Mouse (Mus musculus): ENCODE measurements around the gene Tedc1. TPM values are rescaled to one million over a fixed set of nuclear protein-coding genes. Genes with fewer than 3 reads are reported as not detected.
A peak's percentile ranks its signal among the peaks of the same experiment; 100 is the strongest.

Gene Tedc1
- polyA plus RNA-seq, 1 experiment from 2014 or later = 38.2 TPM

GRCm38 (mm10) chr12:113130732-113131131 lies 25.5 kb upstream of the Tedc1 start:
- H3K4me1 ChIP-seq (ENCODE audit: insufficient read depth, low read length) = no peaks in the 10 kb centered on the region
- H3K9ac ChIP-seq (replicated peaks; ENCODE audit: low read length) = no peak overlapping the region
- H3K27ac ChIP-seq (ENCODE audit: low read length) = no peak overlapping the region
- no peaks in the 10 kb centered on the region for H3K27me3 ChIP-seq (ENCODE audit: insufficient read depth, low read length)
- H3K4me3 ChIP-seq (ENCODE audit: low read length) = no peak overlapping the region
- H3K9me3 ChIP-seq (ENCODE audit: low read length) = no peaks in the 10 kb centered on the region
- H3K4me2 ChIP-seq (replicated peaks; ENCODE audit: low read depth, low read length) = no peak overlapping the region
- ATAC-seq (ENCODE audit: low FRiP score, low TSS enrichment) = no peak
- 96% methylated on average over 8 of the region's 8 CpGs for WGBS
- peaks cover 100% of the 10 kb centered on the region for H3K36me3 ChIP-seq (ENCODE audit: insufficient read depth, low read length)

- Histone ChIP-seq H3K27ac (ENCODE audit: low read length) (no peak overlapping the region), H3K36me3 (ENCODE audit: insufficient read depth, low read length) (peaks cover 100% of the 10 kb centered on the region), H3K27me3 (ENCODE audit: insufficient read depth, low read length) (no peaks in the 10 kb centered on the region), H3K4me1 (ENCODE audit: insufficient read depth, low read length) (no peaks in the 10 kb centered on the region), H3K9me3 (ENCODE audit: low read length) (no peaks in the 10 kb centered on the region), H3K4me3 (ENCODE audit: low read length) (no peak overlapping the region), H3K9ac (replicated peaks; ENCODE audit: low read length) (no peak overlapping the region), H3K4me2 (replicated peaks; ENCODE audit: low read depth, low read length) (no peak overlapping the region)
- no peak for ATAC-seq (ENCODE audit: low FRiP score, low TSS enrichment)
- 96% methylated on average over 14 of the region's 14 CpGs for WGBS
Measured at GRCm38 (mm10) chr12:113131601-113132000, 24.6 kb upstream of the Tedc1 start.

- Histone ChIP-seq H3K4me3 (ENCODE audit: low read length) (no peak overlapping the region), H3K9me3 (ENCODE audit: low read length) (no peaks in the 10 kb centered on the region), H3K27me3 (ENCODE audit: insufficient read depth, low read length) (no peaks in the 10 kb centered on the region), H3K36me3 (ENCODE audit: insufficient read depth, low read length) (peaks cover 100% of the 10 kb centered on the region), H3K9ac (replicated peaks; ENCODE audit: low read length) (no peak overlapping the region), H3K4me2 (replicated peaks; ENCODE audit: low read depth, low read length) (no peak overlapping the region), H3K27ac (ENCODE audit: low read length) (no peak overlapping the region), H3K4me1 (ENCODE audit: insufficient read depth, low read length) (no peaks in the 10 kb centered on the region)
- ATAC-seq (ENCODE audit: low FRiP score, low TSS enrichment) = peak; percentile 33; the same call in 1 of the 2 replicates
- 54% methylated on average over 2 of the region's 2 CpGs for WGBS
Measured at GRCm38 (mm10) chr12:113132567-113132966, 23.7 kb upstream of the Tedc1 start.

GRCm38 (mm10) chr12:113133260-113133659 lies 23.0 kb upstream of the Tedc1 start:
- Histone ChIP-seq H3K27ac (ENCODE audit: low read length) (no peak overlapping the region), H3K4me1 (ENCODE audit: insufficient read depth, low read length) (no peaks in the 10 kb centered on the region), H3K36me3 (ENCODE audit: insufficient read depth, low read length) (peaks cover 99% of the 10 kb centered on the region), H3K4me3 (ENCODE audit: low read length) (no peak overlapping the region), H3K27me3 (ENCODE audit: insufficient read depth, low read length) (no peaks in the 10 kb centered on the region), H3K4me2 (replicated peaks; ENCODE audit: low read depth, low read length) (no peak overlapping the region), H3K9ac (replicated peaks; ENCODE audit: low read length) (no peak overlapping the region), H3K9me3 (ENCODE audit: low read length) (no peaks in the 10 kb centered on the region)
- WGBS = 88% methylated on average over 9 of the region's 9 CpGs
- no peak for ATAC-seq (ENCODE audit: low FRiP score, low TSS enrichment)

- WGBS = 74% methylated on average over 5 of the region's 5 CpGs
- H3K9me3 ChIP-seq (ENCODE audit: low read length) = no peaks in the 10 kb centered on the region
Measured at GRCm38 (mm10) chr12:113133861-113134403, 22.3 kb upstream of the Tedc1 start.

GRCm38 (mm10) chr12:113134502-113134901 lies 21.7 kb upstream of the Tedc1 start:
- no peak overlapping the region for H3K27ac ChIP-seq (ENCODE audit: low read length)
- no peaks in the 10 kb centered on the region for H3K27me3 ChIP-seq (ENCODE audit: insufficient read depth, low read length)
- H3K4me2 ChIP-seq (replicated peaks; ENCODE audit: low read depth, low read length) = no peak overlapping the region
- H3K4me1 ChIP-seq (ENCODE audit: insufficient read depth, low read length) = peaks cover 11% of the 10 kb centered on the region
- no peaks in the 10 kb centered on the region for H3K9me3 ChIP-seq (ENCODE audit: low read length)
- 87% methylated on average over 4 of the region's 4 CpGs for WGBS
- no peak for ATAC-seq (ENCODE audit: low FRiP score, low TSS enrichment)
- no peak overlapping the region for H3K9ac ChIP-seq (replicated peaks; ENCODE audit: low read length)
- H3K36me3 ChIP-seq (ENCODE audit: insufficient read depth, low read length) = peaks cover 88% of the 10 kb centered on the region
- H3K4me3 ChIP-seq (ENCODE audit: low read length) = no peak overlapping the region

More at GRCm38 (mm10) chr12:113133861-113134403, 22.3 kb upstream of the Tedc1 start:
- H3K4me1 ChIP-seq (ENCODE audit: insufficient read depth, low read length) = peaks cover 6% of the 10 kb centered on the region; the same call in 1 of the 2 replicates
- H3K36me3 ChIP-seq (ENCODE audit: insufficient read depth, low read length) = peaks cover 93% of the 10 kb centered on the region
- H3K27me3 ChIP-seq (ENCODE audit: insufficient read depth, low read length) = no peaks in the 10 kb centered on the region
- ATAC-seq (ENCODE audit: low FRiP score, low TSS enrichment) = no peak
- no peak overlapping the region for H3K9ac ChIP-seq (replicated peaks; ENCODE audit: low read length)
- no peak overlapping the region for H3K4me3 ChIP-seq (ENCODE audit: low read length)
- H3K27ac ChIP-seq (ENCODE audit: low read length) = no peak overlapping the region
- H3K4me2 ChIP-seq (replicated peaks; ENCODE audit: low read depth, low read length) = no peak overlapping the region

GRCm38 (mm10) chr12:113135401-113135800 lies 20.8 kb upstream of the Tedc1 start:
- Histone ChIP-seq H3K9ac (replicated peaks; ENCODE audit: low read length) (no peak overlapping the region), H3K9me3 (ENCODE audit: low read length) (no peaks in the 10 kb centered on the region), H3K4me2 (replicated peaks; ENCODE audit: low read depth, low read length) (no peak overlapping the region), H3K36me3 (ENCODE audit: insufficient read depth, low read length) (peaks cover 79% of the 10 kb centered on the region), H3K4me1 (ENCODE audit: insufficient read depth, low read length) (peaks cover 16% of the 10 kb centered on the region), H3K4me3 (ENCODE audit: low read length) (no peak overlapping the region), H3K27me3 (ENCODE audit: insufficient read depth, low read length) (no peaks in the 10 kb centered on the region), H3K27ac (ENCODE audit: low read length) (no peak overlapping the region)
- ATAC-seq (ENCODE audit: low FRiP score, low TSS enrichment) = no peak
- 89% methylated on average over 7 of the region's 7 CpGs for WGBS

GRCm38 (mm10) chr12:113136492-113137020 lies 19.7 kb upstream of the Tedc1 start:
- H3K4me2 ChIP-seq (replicated peaks; ENCODE audit: low read depth, low read length) = no peak overlapping the region
- ATAC-seq (ENCODE audit: low FRiP score, low TSS enrichment) = no peak
- H3K4me3 ChIP-seq (ENCODE audit: low read length) = no peak overlapping the region
- no peaks in the 10 kb centered on the region for H3K9me3 ChIP-seq (ENCODE audit: low read length)
- peaks cover 67% of the 10 kb centered on the region for H3K36me3 ChIP-seq (ENCODE audit: insufficient read depth, low read length)
- no peak overlapping the region for H3K9ac ChIP-seq (replicated peaks; ENCODE audit: low read length)
- WGBS = 82% methylated on average over 17 of the region's 17 CpGs
- peaks cover 28% of the 10 kb centered on the region for H3K4me1 ChIP-seq (ENCODE audit: insufficient read depth, low read length)
- H3K27ac ChIP-seq (ENCODE audit: low read length) = no peak overlapping the region
- H3K27me3 ChIP-seq (ENCODE audit: insufficient read depth, low read length) = no peaks in the 10 kb centered on the region

- no peak for ATAC-seq (ENCODE audit: low FRiP score, low TSS enrichment)
- Histone ChIP-seq H3K4me2 (replicated peaks; ENCODE audit: low read depth, low read length) (no peak overlapping the region), H3K27ac (ENCODE audit: low read length) (no peak overlapping the region), H3K36me3 (ENCODE audit: insufficient read depth, low read length) (peaks cover 57% of the 10 kb centered on the region), H3K9ac (replicated peaks; ENCODE audit: low read length) (no peak overlapping the region), H3K9me3 (ENCODE audit: low read length) (no peaks in the 10 kb centered on the region), H3K27me3 (ENCODE audit: insufficient read depth, low read length) (no peaks in the 10 kb centered on the region), H3K4me1 (ENCODE audit: insufficient read depth, low read length) (peaks cover 37% of the 10 kb centered on the region), H3K4me3 (ENCODE audit: low read length) (no peak overlapping the region)
- 89% methylated on average over 18 of the region's 18 CpGs for WGBS
Measured at GRCm38 (mm10) chr12:113137260-113138213, 18.7 kb upstream of the Tedc1 start.

Measured in kidney, embryonic 16.5 days (tissue).